Mouse (Mus musculus) liver, adult 2 months (tissue): ENCODE measurements around the gene Smc3.

Experiments used
- CTCF ChIP-seq: fragments of 200-500 bp; IDR thresholded peaks from 2 replicates; pipeline ENCODE4 v1.5.1; 2011; ENCODE audit warnings: low read depth, low read length, control low read depth
- POLR2A ChIP-seq: fragments of 200-500 bp; IDR thresholded peaks from 2 replicates; pipeline ENCODE4 v1.6.1; 2011; ENCODE audit warnings: low read length, control low read depth; ENCODE audit not compliant: insufficient read depth; ENCODE audit errors: extremely low read depth

GRCm38 (mm10) chr19:53550972-53551371 lies 49.2 kb upstream of the Smc3 start:
- TF ChIP-seq POLR2A (no peak), CTCF (no peak)
